Mouse (Mus musculus): ENCODE measurements around the gene Abcc9. TPM values are rescaled to one million over a fixed set of nuclear protein-coding genes. Genes with fewer than 3 reads are reported as not detected.

Abcc9 gene
- 2.8 and 3.1 TPM in 2 replicates for polyA plus RNA-seq (2016; fragmentation: Nextera tagmentation; extraction: Ambion mirVana)

DNA sequence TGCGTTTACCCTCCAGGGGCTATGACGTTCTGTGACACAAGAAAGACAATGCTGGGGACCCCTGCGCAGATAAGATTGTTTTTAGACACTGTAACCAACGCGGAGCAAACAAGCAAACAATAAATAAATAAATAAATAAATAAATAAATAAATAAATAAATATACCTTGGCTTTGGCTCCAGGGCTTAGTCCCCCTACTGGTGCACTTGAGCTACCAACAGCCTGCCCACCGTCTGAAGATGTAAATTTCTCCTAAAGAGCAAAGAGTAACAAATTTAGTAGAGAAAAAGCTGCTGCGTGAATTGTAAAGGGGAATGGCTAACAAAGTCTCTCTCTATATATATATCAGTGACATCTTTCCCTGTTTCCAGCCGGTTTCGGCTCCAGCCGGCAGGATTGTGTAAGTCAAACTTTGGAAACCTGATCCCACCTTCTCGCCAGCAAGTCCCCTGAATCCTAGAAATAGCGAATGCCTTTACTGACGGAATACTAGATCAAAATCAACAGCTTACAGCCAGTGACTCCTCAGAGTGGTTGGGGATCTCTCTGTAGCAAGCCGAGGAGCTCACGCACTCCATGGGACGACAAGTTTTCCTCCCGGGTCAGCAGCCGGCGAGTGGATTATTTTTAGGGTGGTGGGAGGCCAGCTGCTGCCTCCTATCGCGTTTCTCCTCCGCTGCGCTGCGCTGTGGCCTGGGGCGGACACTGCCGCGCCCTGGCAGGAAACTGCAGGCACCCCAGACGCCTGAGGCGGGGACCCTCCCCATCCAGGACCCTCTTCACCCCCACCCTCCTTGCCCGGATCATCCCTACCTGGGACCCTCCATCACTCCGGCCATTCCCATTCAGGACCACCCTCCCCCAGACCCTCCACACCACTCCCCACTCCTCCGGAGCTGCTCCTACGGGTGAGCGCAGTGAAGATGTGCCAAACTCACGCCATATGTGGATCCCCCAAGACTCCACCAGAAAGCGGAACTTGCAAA lies at the start of gene Abcc9:
Gene Abcc9 (minus strand): TSS at position 664 of the 986 bp plus-strand sequence.
- Histone ChIP-seq H3K27me3 (peaks cover 19% of the 10 kb centered on the region), H3K9me3 (no peaks in the 10 kb centered on the region), H3K4me1 (peaks cover 9% of the 10 kb centered on the region), H3K4me3 (peak within 1 kb of the TSS; percentile 42), H3K9ac (replicated peaks) (peak within 1 kb of the TSS; percentile 37; the same call in 1 of the 2 replicates), H3K27ac (replicated peaks) (no peak within 1 kb of the TSS), H3K36me3 (no peaks in the 10 kb centered on the region), H3K4me2 (replicated peaks) (peak within 1 kb of the TSS; percentile 76)
- peak; percentile 79 for ATAC-seq (ENCODE audit: low FRiP score, low read depth)
- WGBS: 8% methylated on average over 36 of the region's 36 CpGs

- H3K9me3 ChIP-seq: no peaks in the 10 kb centered on the region
- 0 out of 2 replicates have a peak, but pooled peaks cover 3% of the 10 kb centered on the region for H3K4me1 ChIP-seq
- 55% methylated on average over 9 of the region's 9 CpGs for WGBS
- H3K27me3 ChIP-seq: peaks cover 26% of the 10 kb centered on the region
- H3K27ac ChIP-seq (replicated peaks): no peak overlapping the region
- no peak overlapping the region for H3K4me2 ChIP-seq (replicated peaks)
- no peak overlapping the region for H3K9ac ChIP-seq (replicated peaks)
- peak; percentile 36; the same call in 1 of the 2 replicates for ATAC-seq (ENCODE audit: low FRiP score, low read depth)
- H3K4me3 ChIP-seq: no peak overlapping the region
- no peaks in the 10 kb centered on the region for H3K36me3 ChIP-seq
Measured at GRCm38 (mm10) chr6:142751365-142751764, 49.2 kb upstream of the Abcc9 start.

DNA sequence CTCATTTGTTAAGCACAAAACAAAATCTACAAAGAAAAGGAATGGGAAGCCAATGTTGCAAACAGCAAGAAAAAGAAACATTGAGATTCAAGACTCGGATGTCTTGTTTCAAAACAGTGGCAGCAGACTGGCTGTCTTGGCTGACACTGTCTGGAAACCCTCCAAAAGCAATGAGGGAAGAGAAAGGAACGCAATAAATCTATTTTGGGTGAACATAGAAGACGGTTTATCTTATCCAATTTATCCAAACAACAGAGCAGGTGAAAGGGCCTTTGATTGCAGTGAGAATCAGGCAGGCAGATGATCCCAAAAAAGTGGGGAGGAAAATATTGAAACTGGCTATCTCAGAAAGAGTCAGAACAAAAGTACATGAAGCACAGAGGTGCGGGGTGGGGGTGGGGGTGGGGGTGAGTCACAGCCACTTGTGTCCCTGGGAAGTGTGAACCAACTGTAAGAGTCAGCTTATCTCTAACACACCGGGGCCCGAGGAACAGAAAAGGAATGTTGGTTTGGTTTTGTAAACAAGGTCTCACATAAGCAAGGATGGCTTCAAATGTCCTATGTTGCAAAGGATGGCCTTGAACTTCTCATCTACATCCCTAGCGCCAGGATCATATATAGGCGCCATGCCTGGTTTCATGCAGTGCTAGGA lies 46.1 kb upstream of the Abcc9 start:
- 88% methylated on average over 8 of the region's 8 CpGs for WGBS
- no peaks in the 10 kb centered on the region for H3K9me3 ChIP-seq
- no peak overlapping the region for H3K4me3 ChIP-seq
- no peak overlapping the region for H3K27ac ChIP-seq (replicated peaks)
- H3K4me2 ChIP-seq (replicated peaks): no peak overlapping the region
- H3K9ac ChIP-seq (replicated peaks): no peak overlapping the region
- H3K4me1 ChIP-seq: no peaks in the 10 kb centered on the region
- ATAC-seq (ENCODE audit: low FRiP score, low read depth): no peak
- H3K36me3 ChIP-seq: no peaks in the 10 kb centered on the region
- H3K27me3 ChIP-seq: peaks cover 4% of the 10 kb centered on the region; the same call in 1 of the 2 replicates

DNA sequence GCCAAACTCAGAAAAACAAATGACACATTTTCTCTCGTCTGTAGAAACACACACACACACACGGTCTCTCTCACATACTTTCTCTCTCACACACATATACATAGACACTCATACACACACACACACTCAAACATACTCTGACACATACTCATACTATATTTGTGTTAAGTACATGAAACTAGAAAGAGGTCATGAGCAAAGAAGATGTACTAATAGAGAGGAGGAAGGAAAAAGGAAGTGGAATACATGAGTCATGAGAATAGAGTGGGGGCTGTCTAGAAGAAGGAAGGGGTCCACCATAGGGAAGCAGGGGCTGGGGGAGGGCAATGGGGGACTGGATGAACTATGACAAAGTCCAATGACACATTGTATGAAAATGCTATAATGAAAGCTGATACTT lies 45.0 kb upstream of the Abcc9 start:
- ATAC-seq (ENCODE audit: low FRiP score, low read depth): no peak
- Histone ChIP-seq H3K9ac (replicated peaks) (no peak overlapping the region), H3K9me3 (no peaks in the 10 kb centered on the region), H3K4me2 (replicated peaks) (no peak overlapping the region), H3K27ac (replicated peaks) (no peak overlapping the region), H3K36me3 (no peaks in the 10 kb centered on the region), H3K4me1 (no peaks in the 10 kb centered on the region), H3K4me3 (no peak overlapping the region), H3K27me3 (no peaks in the 10 kb centered on the region)
- WGBS: 94% methylated on average over 2 of the region's 2 CpGs

DNA sequence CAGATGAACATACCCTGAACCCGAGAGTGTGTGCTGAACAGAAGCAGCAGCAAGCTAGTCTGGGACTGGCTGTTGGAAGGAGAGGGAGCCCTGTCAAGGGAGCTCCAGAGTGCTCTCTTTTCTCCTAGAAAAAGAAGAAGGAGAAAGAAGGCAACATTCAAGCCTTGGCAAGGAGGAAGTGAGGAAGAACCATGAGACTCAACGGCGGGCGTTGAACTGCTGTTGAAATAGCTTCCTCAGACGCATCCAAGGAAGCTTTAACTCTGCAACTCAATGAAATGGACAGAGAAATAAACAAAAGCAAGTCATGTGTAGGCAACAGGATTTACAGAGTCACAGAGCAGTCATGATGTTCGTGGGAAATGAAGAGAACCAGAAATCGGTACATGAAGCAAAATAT lies 44.6 kb upstream of the Abcc9 start:
- no peak for ATAC-seq (ENCODE audit: low FRiP score, low read depth)
- H3K36me3 ChIP-seq: no peaks in the 10 kb centered on the region
- H3K4me3 ChIP-seq: no peak overlapping the region
- no peaks in the 10 kb centered on the region for H3K4me1 ChIP-seq
- H3K9ac ChIP-seq (replicated peaks): no peak overlapping the region
- no peak overlapping the region for H3K27ac ChIP-seq (replicated peaks)
- H3K9me3 ChIP-seq: no peaks in the 10 kb centered on the region
- WGBS: 84% methylated on average over 7 of the region's 7 CpGs
- no peaks in the 10 kb centered on the region for H3K27me3 ChIP-seq
- no peak overlapping the region for H3K4me2 ChIP-seq (replicated peaks)

DNA sequence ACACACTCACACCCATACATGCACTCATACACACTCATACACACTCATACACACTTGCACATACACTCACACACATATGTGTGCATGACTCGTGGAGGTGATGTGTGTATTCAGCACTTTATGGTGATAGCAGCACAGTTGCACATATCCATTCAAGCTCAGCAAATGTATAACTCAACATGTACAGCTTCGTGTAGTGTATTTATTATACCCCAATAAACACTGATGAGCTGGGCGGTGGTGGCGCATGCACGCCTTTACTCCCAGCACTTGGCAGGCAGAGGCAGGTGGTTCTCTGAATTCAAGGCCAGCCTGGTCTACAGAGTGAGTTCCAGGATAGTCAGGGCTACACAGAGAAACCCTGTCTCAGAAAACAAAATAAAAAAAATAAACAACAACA lies 43.4 kb upstream of the Abcc9 start:
- no peak for ATAC-seq (ENCODE audit: low FRiP score, low read depth)
- Histone ChIP-seq H3K27me3 (no peaks in the 10 kb centered on the region), H3K4me2 (replicated peaks) (no peak overlapping the region), H3K36me3 (no peaks in the 10 kb centered on the region), H3K4me1 (no peaks in the 10 kb centered on the region), H3K27ac (replicated peaks) (no peak overlapping the region), H3K9ac (replicated peaks) (no peak overlapping the region), H3K4me3 (no peak overlapping the region), H3K9me3 (no peaks in the 10 kb centered on the region)
- 94% methylated on average over 5 of the region's 5 CpGs for WGBS

- WGBS: 52% methylated on average over 4 of the region's 4 CpGs
- Histone ChIP-seq H3K9me3 (no peaks in the 10 kb centered on the region), H3K27me3 (no peaks in the 10 kb centered on the region), H3K4me1 (no peaks in the 10 kb centered on the region), H3K36me3 (no peaks in the 10 kb centered on the region), H3K9ac (replicated peaks) (no peak overlapping the region), H3K4me2 (replicated peaks) (no peak overlapping the region), H3K27ac (replicated peaks) (no peak overlapping the region), H3K4me3 (no peak overlapping the region)
- ATAC-seq (ENCODE audit: low FRiP score, low read depth): no peak
Measured at GRCm38 (mm10) chr6:142743193-142743592, 41.1 kb upstream of the Abcc9 start.

DNA sequence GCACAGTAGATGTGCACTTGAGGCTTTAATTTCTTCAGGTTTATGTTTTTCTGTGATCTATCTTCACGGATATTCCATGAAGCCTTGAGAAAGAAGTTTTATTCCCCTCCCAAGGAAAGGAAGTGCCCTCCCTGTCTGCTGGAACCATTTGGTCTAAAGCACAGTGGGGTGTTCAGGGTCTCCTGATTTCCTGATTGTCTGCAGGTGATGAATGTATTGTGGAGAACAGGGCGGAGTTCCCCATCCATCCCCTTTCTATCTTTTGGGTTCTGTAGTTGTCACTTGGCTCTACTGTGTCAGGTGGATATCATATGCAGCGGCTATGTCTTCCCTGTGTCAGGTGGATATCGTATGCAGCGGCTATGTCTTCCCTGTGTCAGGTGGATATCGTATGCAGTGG lies 39.6 kb upstream of the Abcc9 start:
- no peaks in the 10 kb centered on the region for H3K36me3 ChIP-seq
- no peak overlapping the region for H3K27ac ChIP-seq (replicated peaks)
- H3K4me3 ChIP-seq: no peak overlapping the region
- H3K9ac ChIP-seq (replicated peaks): no peak overlapping the region
- no peaks in the 10 kb centered on the region for H3K4me1 ChIP-seq
- WGBS: 88% methylated on average over 6 of the region's 6 CpGs
- H3K4me2 ChIP-seq (replicated peaks): no peak overlapping the region
- no peaks in the 10 kb centered on the region for H3K27me3 ChIP-seq
- H3K9me3 ChIP-seq: no peaks in the 10 kb centered on the region
- no peak for ATAC-seq (ENCODE audit: low FRiP score, low read depth)

- Histone ChIP-seq H3K9ac (replicated peaks) (no peak overlapping the region), H3K4me2 (replicated peaks) (no peak overlapping the region), H3K9me3 (no peaks in the 10 kb centered on the region), H3K36me3 (no peaks in the 10 kb centered on the region), H3K4me1 (no peaks in the 10 kb centered on the region), H3K27ac (replicated peaks) (no peak overlapping the region), H3K27me3 (no peaks in the 10 kb centered on the region), H3K4me3 (no peak overlapping the region)
- WGBS: 87% methylated on average over 6 of the region's 6 CpGs
- no peak for ATAC-seq (ENCODE audit: low FRiP score, low read depth)
Measured at GRCm38 (mm10) chr6:142738637-142739036, 36.5 kb upstream of the Abcc9 start.

GRCm38 (mm10) chr6:142738225-142738624 lies 36.1 kb upstream of the Abcc9 start:
- H3K27ac ChIP-seq (replicated peaks): no peak overlapping the region
- no peaks in the 10 kb centered on the region for H3K9me3 ChIP-seq
- H3K36me3 ChIP-seq: no peaks in the 10 kb centered on the region
- no peaks in the 10 kb centered on the region for H3K27me3 ChIP-seq
- no peaks in the 10 kb centered on the region for H3K4me1 ChIP-seq
- no peak overlapping the region for H3K4me2 ChIP-seq (replicated peaks)
- WGBS: 90% methylated on average over 2 of the region's 2 CpGs
- H3K4me3 ChIP-seq: no peak overlapping the region
- H3K9ac ChIP-seq (replicated peaks): no peak overlapping the region
- no peak for ATAC-seq (ENCODE audit: low FRiP score, low read depth)

DNA sequence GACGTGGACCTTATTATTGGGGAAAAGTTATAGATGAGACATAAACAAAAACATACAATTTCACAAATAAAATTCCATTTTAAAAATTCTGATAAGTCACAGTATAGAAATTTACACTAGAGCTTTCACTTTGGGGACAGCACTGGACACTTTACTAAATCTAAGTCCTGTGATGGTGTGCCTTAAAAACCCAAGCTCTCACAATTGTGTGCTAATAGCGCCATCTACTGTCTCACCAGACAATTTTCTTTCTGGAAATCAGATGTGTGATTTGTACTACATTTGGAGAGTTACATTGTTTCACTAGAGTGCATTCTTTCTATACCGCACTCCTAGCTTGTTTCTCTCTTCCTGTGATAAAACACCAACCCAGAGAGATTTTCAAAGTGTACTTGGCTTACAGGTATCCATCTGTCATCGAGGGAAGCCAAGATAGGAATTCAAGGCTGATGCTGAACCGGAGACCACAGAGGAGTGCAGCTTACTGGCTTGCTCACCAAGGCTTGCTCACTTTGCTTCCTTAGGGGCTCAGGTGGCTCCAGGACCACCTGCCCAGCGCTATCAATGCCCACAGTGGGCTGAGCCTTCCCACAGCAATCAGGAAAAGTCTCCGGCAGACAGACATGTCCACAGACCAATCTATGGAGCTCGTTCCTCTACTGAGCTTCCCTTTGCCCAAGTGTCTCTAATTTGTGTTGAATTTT lies 33.3 kb upstream of the Abcc9 start:
- ATAC-seq (ENCODE audit: low FRiP score, low read depth): peak; percentile 49; the same call in 1 of the 2 replicates
- Histone ChIP-seq H3K9ac (replicated peaks) (no peak overlapping the region), H3K4me1 (no peaks in the 10 kb centered on the region), H3K27ac (replicated peaks) (no peak overlapping the region), H3K9me3 (no peaks in the 10 kb centered on the region), H3K4me3 (no peak overlapping the region), H3K4me2 (replicated peaks) (no peak overlapping the region), H3K27me3 (no peaks in the 10 kb centered on the region), H3K36me3 (no peaks in the 10 kb centered on the region)
- 50% methylated on average over 8 of the region's 8 CpGs for whole genome bisulfite sequencing

All from midbrain, embryonic 12.5 days (tissue).